Mouse (Mus musculus): ENCODE measurements around the gene Slc6a13. TPM values are rescaled to one million over a fixed set of nuclear protein-coding genes. Genes with fewer than 3 reads are reported as not detected.

Gene Slc6a13
- total and polyA plus RNA-seq, 3 experiments, result 1.0 to 1.5 TPM; not detected in 1

DNA sequence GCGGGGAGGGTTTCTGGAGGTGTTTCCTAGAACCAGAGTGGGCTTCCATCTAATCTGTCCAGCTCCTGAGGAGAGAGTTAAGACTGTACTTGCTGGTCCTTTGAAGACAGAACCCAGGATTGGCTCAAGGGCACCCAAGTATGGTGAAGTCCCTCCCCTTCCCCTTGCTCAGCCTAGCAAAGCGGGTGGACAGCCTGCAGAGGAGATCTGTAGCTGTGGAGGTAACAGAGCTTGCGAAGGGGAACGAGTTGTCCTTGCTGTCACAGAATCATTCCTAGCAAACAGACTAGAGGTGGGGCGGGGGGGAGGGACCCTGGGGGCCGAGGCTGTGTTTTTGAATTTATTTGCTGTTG, 43.7 kb downstream of the Slc6a13 start:
- TF ChIP-seq POLR2A (IDR thresholded peaks at IDR 0.05; ENCODE audit: control insufficient read depth in 1 of 2, insufficient read depth in 1 of 2, low read depth in 1 of 2, low read length in 2 of 2, poor library complexity in 1 of 2), result no peak
- no peak for TF ChIP-seq RCOR1 (IDR thresholded peaks at IDR 0.05; ENCODE audit: low read depth, low read length)
- TF ChIP-seq UBTF (IDR thresholded peaks at IDR 0.05; ENCODE audit: borderline replicate concordance, insufficient read depth, low read depth, low read length), result no peak
- TF ChIP-seq BHLHE40 (IDR thresholded peaks at IDR 0.05; ENCODE audit: borderline replicate concordance, low read depth, low read length), result no peak
- TF ChIP-seq SIN3A (IDR thresholded peaks at IDR 0.05; ENCODE audit: low read length), result no peak
- TF ChIP-seq ZNF384 (IDR thresholded peaks at IDR 0.05; ENCODE audit: low read depth, low read length), result no peak
- no peak for TF ChIP-seq MEF2A (IDR thresholded peaks at IDR 0.05; ENCODE audit: extremely low read depth, insufficient replicate concordance, low read depth, low read length, poor library complexity, severe bottlenecking)
- no peak for TF ChIP-seq ZMIZ1 (IDR thresholded peaks at IDR 0.05; ENCODE audit: low read depth, low read length)
- TF ChIP-seq HCFC1 (IDR thresholded peaks at IDR 0.05; ENCODE audit: low read depth, low read length), result no peak
- TF ChIP-seq MXI1 (IDR thresholded peaks at IDR 0.05; ENCODE audit: low read depth, low read length), result no peak
- TF ChIP-seq MAZ (IDR thresholded peaks at IDR 0.05; ENCODE audit: low read depth, low read length), result no peak
- TF ChIP-seq ZC3H11A (IDR thresholded peaks at IDR 0.05; ENCODE audit: low read depth, low read length), result no peak
- TF ChIP-seq ELF1 (IDR thresholded peaks at IDR 0.05; ENCODE audit: low read depth, low read length), result no peak
- Histone ChIP-seq H3K27me3 (ENCODE audit: control insufficient read depth in 1 of 2, insufficient read depth in 2 of 2, low read length in 2 of 2) (no peaks in the 10 kb centered on the region), H3K36me3 (ENCODE audit: control insufficient read depth in 1 of 2, insufficient read depth in 2 of 2, low read length in 2 of 2) (no peaks in the 10 kb centered on the region), H3K4me3 (ENCODE audit: control insufficient read depth in 1 of 2, insufficient read depth in 1 of 2, low read depth in 2 of 2, low read length in 2 of 2) (no peak overlapping the region), H3K9me3 (replicated peaks; ENCODE audit: insufficient read depth, low read length) (no peaks in the 10 kb centered on the region), H3K27ac (ENCODE audit: control insufficient read depth, low read depth, low read length) (no peak overlapping the region), H3K4me1 (ENCODE audit: control insufficient read depth in 1 of 2, insufficient read depth in 2 of 2, low read length in 2 of 2) (no peaks in the 10 kb centered on the region), H3K79me2 (ENCODE audit: control insufficient read depth, insufficient read depth, low read length, poor library complexity) (no peaks in the 10 kb centered on the region), H3K9ac (ENCODE audit: control insufficient read depth, low read depth, low read length, poor library complexity, severe bottlenecking) (no peak overlapping the region)
- DNase-seq (ENCODE audit: low read depth, low spot score), result no peak

DNA sequence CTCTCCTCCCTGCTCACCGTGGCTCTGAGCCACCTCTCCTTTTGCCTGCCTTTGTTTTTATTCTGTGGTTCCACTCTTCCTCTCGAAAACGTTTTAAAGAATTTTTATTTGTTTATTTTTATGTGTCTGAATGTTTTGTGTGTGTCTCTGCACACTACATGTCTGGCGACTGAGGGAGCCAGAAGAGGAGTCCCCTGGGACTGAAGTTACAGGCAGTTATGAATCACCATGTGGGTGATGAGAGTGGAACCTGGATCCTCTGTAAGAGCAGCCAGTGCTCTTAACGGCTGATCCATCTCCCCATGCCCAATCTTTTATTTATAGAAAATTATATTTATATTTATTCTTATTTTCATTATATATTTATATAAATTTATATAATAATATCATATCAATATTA, 44.3 kb downstream of the Slc6a13 start:
- no peak for DNase-seq (ENCODE audit: low read depth, low spot score)
- Histone ChIP-seq H3K36me3 (ENCODE audit: control insufficient read depth in 1 of 2, insufficient read depth in 2 of 2, low read length in 2 of 2) (no peaks in the 10 kb centered on the region), H3K9me3 (replicated peaks; ENCODE audit: insufficient read depth, low read length) (no peaks in the 10 kb centered on the region), H3K27me3 (ENCODE audit: control insufficient read depth in 1 of 2, insufficient read depth in 2 of 2, low read length in 2 of 2) (no peaks in the 10 kb centered on the region), H3K4me3 (ENCODE audit: control insufficient read depth in 1 of 2, insufficient read depth in 1 of 2, low read depth in 2 of 2, low read length in 2 of 2) (no peak overlapping the region), H3K79me2 (ENCODE audit: control insufficient read depth, insufficient read depth, low read length, poor library complexity) (no peaks in the 10 kb centered on the region), H3K4me1 (ENCODE audit: control insufficient read depth in 1 of 2, insufficient read depth in 2 of 2, low read length in 2 of 2) (no peaks in the 10 kb centered on the region), H3K27ac (ENCODE audit: control insufficient read depth, low read depth, low read length) (no peak overlapping the region), H3K9ac (ENCODE audit: control insufficient read depth, low read depth, low read length, poor library complexity, severe bottlenecking) (no peak overlapping the region)
- TF ChIP-seq POLR2AphosphoS5 (IDR thresholded peaks at IDR 0.05; ENCODE audit: borderline replicate concordance, low read depth, low read length) (no peak), ELF1 (IDR thresholded peaks at IDR 0.05; ENCODE audit: low read depth, low read length) (no peak), TAL1 (IDR thresholded peaks at IDR 0.05; ENCODE audit: low read length) (no peak), GABPA (IDR thresholded peaks at IDR 0.05; ENCODE audit: low read depth, low read length) (no peak), MYC (IDR thresholded peaks at IDR 0.05; ENCODE audit: low read depth, low read length) (no peak), POLR2A (IDR thresholded peaks at IDR 0.05; ENCODE audit: control insufficient read depth in 1 of 2, insufficient read depth in 1 of 2, low read depth in 1 of 2, low read length in 2 of 2, poor library complexity in 1 of 2) (no peak), NELFE (IDR thresholded peaks at IDR 0.05; ENCODE audit: low read depth, low read length) (no peak), MAX (IDR thresholded peaks at IDR 0.05; ENCODE audit: low read length) (no peak), SIN3A (IDR thresholded peaks at IDR 0.05; ENCODE audit: low read length) (no peak), BHLHE40 (IDR thresholded peaks at IDR 0.05; ENCODE audit: borderline replicate concordance, low read depth, low read length) (no peak)

Data from MEL (cell line).